Mouse (Mus musculus) forebrain, postnatal 0 days (tissue): ENCODE measurements around the gene Uvrag. TPM values are rescaled to one million over a fixed set of nuclear protein-coding genes. Genes with fewer than 3 reads are reported as not detected.

Experiments
- ATAC-seq: fragments of 200-750 bp; cut with Nextera tagmentation; 2 replicates; pipeline ENCODE4 v1.8.0; 2017; ENCODE audit warnings: mild to moderate bottlenecking, moderate library complexity
- DNase-seq: peaks from one replicate; pipeline ENCODE4 v3.0.0-alpha.2; 2015
- H3K27ac ChIP-seq: fragments of 300-500 bp; sonication (generic); 2 replicates; pipeline ENCODE4 v1.5.1; 2014; ENCODE audit warnings: low read depth, mild to moderate bottlenecking, antibody characterized with exemption, low read length, moderate library complexity, mixed read lengths
- H3K27me3 ChIP-seq: fragments of 300-500 bp; sonication (generic); 2 replicates; pipeline ENCODE4 v1.6.1; 2014; ENCODE audit warnings: mild to moderate bottlenecking, low read length, mixed read lengths; ENCODE audit not compliant: insufficient read depth
- H3K36me3 ChIP-seq: fragments of 300-500 bp; sonication (generic); 2 replicates; pipeline ENCODE4 v1.6.1; 2014; ENCODE audit warnings: mild to moderate bottlenecking, moderate library complexity; ENCODE audit not compliant: insufficient read depth
- H3K4me1 ChIP-seq: fragments of 300-500 bp; sonication (generic); 2 replicates; pipeline ENCODE4 v1.6.1; 2014; ENCODE audit warnings: antibody characterized with exemption; ENCODE audit not compliant: insufficient read depth
- H3K4me2 ChIP-seq: fragments of 300-500 bp; sonication (generic); 2 replicates; pipeline ENCODE4 v1.6.1; 2014; ENCODE audit warnings: low read depth, mild to moderate bottlenecking, moderate library complexity
- H3K4me3 ChIP-seq: fragments of 300-500 bp; sonication (generic); 2 replicates; pipeline ENCODE4 v1.5.1; 2014; ENCODE audit warnings: low read depth, low read length, mixed read lengths
- H3K9ac ChIP-seq: fragments of 300-500 bp; sonication (generic); 2 replicates; pipeline ENCODE4 v1.6.1; 2014; ENCODE audit warnings: mild to moderate bottlenecking
- H3K9me3 ChIP-seq: fragments of 300-500 bp; sonication (generic); 2 replicates; pipeline ENCODE4 v1.6.1; 2016; ENCODE audit warnings: low read length
- CTCF ChIP-seq: sonication (generic); IDR thresholded peaks from 2 replicates; pipeline ENCODE4 v1.5.1; 2016; ENCODE audit warnings: antibody characterized with exemption, control low read depth, low read depth
- WGBS: fragments of 180-500 bp; shearing (Covaris S2); extraction: QIAGEN DNeasy Blood & Tissue Kit; methylation state at CpG from one replicate; pipeline ENCODE4 v1.1.7; 2014; 5-methylcytosine and 5-hydroxymethylcytosine counted together
- polyA plus RNA-seq: library from polyadenylated mRNA; unstranded; fragments of >200 nt; fragmentation: Nextera tagmentation; extraction: Ambion mirVana; gene quantifications from 2 replicates; pipeline ENCODE4 v1.2.1, GENCODE M21; 2015
- total RNA-seq: library from RNA; depleted of rRNA; stranded (reverse); fragments of >200 nt; gene quantifications from 2 replicates; pipeline ENCODE4 v1.2.3, GENCODE M21; 2014

The Uvrag gene
- total and polyA plus RNA-seq, 2 experiments from 2014 or later: 18.6 to 18.8 TPM

- Histone ChIP-seq H3K27me3 (no peaks in the 10 kb centered on the region), H3K4me3 (no peak overlapping the region), H3K9ac (no peak overlapping the region), H3K4me2 (no peak overlapping the region), H3K9me3 (no peaks in the 10 kb centered on the region), H3K4me1 (no peaks in the 10 kb centered on the region), H3K27ac (no peak overlapping the region), H3K36me3 (0 out of 2 replicates have a peak, but pooled peaks cover 4% of the 10 kb centered on the region)
- DNase-seq (no peak), ATAC-seq (no peak)
- 41% methylated on average over 5 of the region's 5 CpGs for WGBS
- TF ChIP-seq CTCF: no peak
Measured at GRCm38 (mm10) chr7:99158904-99159303, 18.0 kb upstream of the Uvrag start.

- WGBS: 88% methylated on average over 8 of the region's 8 CpGs
- no peak for DNase-seq
- no peaks in the 10 kb centered on the region for H3K4me1 ChIP-seq
- no peak overlapping the region for H3K27ac ChIP-seq
- 0 out of 2 replicates have a peak, but pooled peaks cover 4% of the 10 kb centered on the region for H3K36me3 ChIP-seq
- TF ChIP-seq CTCF: no peak
- no peak overlapping the region for H3K4me2 ChIP-seq
- H3K27me3 ChIP-seq: no peaks in the 10 kb centered on the region
- H3K4me3 ChIP-seq: no peak overlapping the region
- ATAC-seq: no peak
- no peaks in the 10 kb centered on the region for H3K9me3 ChIP-seq
- H3K9ac ChIP-seq: no peak overlapping the region
Measured at GRCm38 (mm10) chr7:99158011-99158410, 17.1 kb upstream of the Uvrag start.

- ATAC-seq (no peak), DNase-seq (no peak)
- H3K36me3 ChIP-seq: 0 out of 2 replicates have a peak, but pooled peaks cover 4% of the 10 kb centered on the region
- no peak overlapping the region for H3K4me3 ChIP-seq
- H3K27me3 ChIP-seq: no peaks in the 10 kb centered on the region
- no peak for TF ChIP-seq CTCF
- WGBS: 84% methylated on average over 10 of the region's 10 CpGs
- H3K4me1 ChIP-seq: no peaks in the 10 kb centered on the region
- no peak overlapping the region for H3K4me2 ChIP-seq
- no peak overlapping the region for H3K9ac ChIP-seq
- no peaks in the 10 kb centered on the region for H3K9me3 ChIP-seq
- no peak overlapping the region for H3K27ac ChIP-seq
Measured at GRCm38 (mm10) chr7:99156737-99157136, 15.8 kb upstream of the Uvrag start.

- no peak for TF ChIP-seq CTCF
- Histone ChIP-seq H3K9ac (no peak overlapping the region), H3K36me3 (0 out of 2 replicates have a peak, but pooled peaks cover 4% of the 10 kb centered on the region), H3K4me3 (no peak overlapping the region), H3K9me3 (no peaks in the 10 kb centered on the region), H3K4me1 (no peaks in the 10 kb centered on the region), H3K27ac (no peak overlapping the region), H3K4me2 (0 out of 2 replicates have a peak overlapping the region, but pooled peaks have one; percentile 19), H3K27me3 (no peaks in the 10 kb centered on the region)
- peak; percentile 47; the same call in 1 of the 2 replicates for ATAC-seq
- peak; percentile 3 for DNase-seq
- 25% methylated on average over 17 of the region's 17 CpGs for WGBS
Measured at GRCm38 (mm10) chr7:99155311-99156289, 14.7 kb upstream of the Uvrag start.

GRCm38 (mm10) chr7:99154648-99155151 lies 13.8 kb upstream of the Uvrag start:
- DNase-seq (no peak), ATAC-seq (no peak)
- 0 out of 2 replicates have a peak, but pooled peaks cover 4% of the 10 kb centered on the region for H3K36me3 ChIP-seq
- no peaks in the 10 kb centered on the region for H3K9me3 ChIP-seq
- H3K4me1 ChIP-seq: no peaks in the 10 kb centered on the region
- no peak overlapping the region for H3K9ac ChIP-seq
- H3K4me2 ChIP-seq: no peak overlapping the region
- no peak overlapping the region for H3K4me3 ChIP-seq
- H3K27ac ChIP-seq: no peak overlapping the region
- no peak for TF ChIP-seq CTCF
- no peaks in the 10 kb centered on the region for H3K27me3 ChIP-seq
- WGBS: 55% methylated on average over 8 of the region's 8 CpGs

GRCm38 (mm10) chr7:99153686-99154202 lies 12.8 kb upstream of the Uvrag start:
- WGBS: 93% methylated on average over 11 of the region's 11 CpGs
- H3K9me3 ChIP-seq: no peaks in the 10 kb centered on the region
- ATAC-seq (no peak), DNase-seq (no peak)
- no peak overlapping the region for H3K9ac ChIP-seq
- H3K27me3 ChIP-seq: no peaks in the 10 kb centered on the region
- no peak overlapping the region for H3K27ac ChIP-seq
- TF ChIP-seq CTCF: no peak
- H3K4me3 ChIP-seq: no peak overlapping the region
- H3K4me2 ChIP-seq: no peak overlapping the region
- H3K4me1 ChIP-seq: no peaks in the 10 kb centered on the region
- H3K36me3 ChIP-seq: 0 out of 2 replicates have a peak, but pooled peaks cover 4% of the 10 kb centered on the region
